Mouse (Mus musculus) neural tube, embryonic 14.5 days (tissue): ENCODE data around the gene Hecw2. TPM values are rescaled to one million over a fixed set of nuclear protein-coding genes. Genes with fewer than 3 reads are reported as not detected.

Source experiments
- ATAC-seq: fragments of 200-750 bp; cut with Nextera tagmentation; 2 replicates; pipeline ENCODE4 v1.8.0; 2017; ENCODE audit warnings: low read depth, mild to moderate bottlenecking, moderate TSS enrichment, moderate library complexity
- H3K27ac ChIP-seq: fragments of 300-500 bp; sonication (generic); 2 replicates; pipeline ENCODE4 v1.5.1; 2014; ENCODE audit warnings: low read depth, mild to moderate bottlenecking, control low read depth, low read length, moderate library complexity, mixed read lengths
- H3K27me3 ChIP-seq: fragments of 300-500 bp; sonication (generic); 2 replicates; pipeline ENCODE4 v1.6.1; 2014; ENCODE audit warnings: low read length; ENCODE audit not compliant: control insufficient read depth, insufficient read depth
- H3K36me3 ChIP-seq: fragments of 300-500 bp; sonication (generic); 2 replicates; pipeline ENCODE4 v1.6.1; 2014; ENCODE audit warnings: low read length, mixed read lengths; ENCODE audit not compliant: control insufficient read depth, insufficient read depth
- H3K4me1 ChIP-seq: fragments of 300-500 bp; sonication (generic); 2 replicates; pipeline ENCODE4 v1.6.1; 2014; ENCODE audit warnings: low read length; ENCODE audit not compliant: control insufficient read depth, insufficient read depth
- H3K4me2 ChIP-seq: fragments of 300-500 bp; sonication (generic); 2 replicates; pipeline ENCODE4 v1.6.1; 2014; ENCODE audit warnings: mild to moderate bottlenecking, low read depth, low read length, control low read depth
- H3K4me3 ChIP-seq: fragments of 300-500 bp; sonication (generic); 2 replicates; pipeline ENCODE4 v1.5.1; 2014; ENCODE audit warnings: low read depth, low read length, control low read depth, mixed read lengths
- H3K9ac ChIP-seq: fragments of 300-500 bp; sonication (generic); replicated peaks from 2 replicates; pipeline ENCODE4 v1.6.1; 2014; ENCODE audit warnings: low read depth, mild to moderate bottlenecking, control low read depth, low read length, mixed read lengths
- H3K9me3 ChIP-seq: fragments of 300-500 bp; sonication (generic); 2 replicates; pipeline ENCODE4 v1.6.1; 2016; ENCODE audit warnings: low read length; ENCODE audit not compliant: control insufficient read depth
- WGBS: fragments of 180-500 bp; shearing (Covaris S2); extraction: QIAGEN DNeasy Blood & Tissue Kit; methylation state at CpG from one replicate; pipeline ENCODE4 v1.1.7; 2014; 5-methylcytosine and 5-hydroxymethylcytosine counted together
- polyA plus RNA-seq: library from polyadenylated mRNA; unstranded; fragments of >200 nt; fragmentation: Nextera tagmentation; extraction: Ambion mirVana; gene quantifications from 2 replicates; pipeline ENCODE4 v1.2.1, GENCODE M21; 2014

Hecw2 gene
- polyA plus RNA-seq, 1 experiment from 2014 or later, result 10.0 TPM

GRCm38 (mm10) chr1:54122551-54122950, 72.4 kb downstream of the Hecw2 start:
- Histone ChIP-seq H3K27me3 (no peaks in the 10 kb centered on the region), H3K36me3 (no peaks in the 10 kb centered on the region), H3K9me3 (no peaks in the 10 kb centered on the region), H3K27ac (no peak overlapping the region), H3K4me2 (no peak overlapping the region), H3K4me1 (peaks cover 2% of the 10 kb centered on the region; the same call in 1 of the 2 replicates), H3K9ac (no peak overlapping the region), H3K4me3 (no peak overlapping the region)
- peak; percentile 58; the same call in 1 of the 2 replicates for ATAC-seq
- WGBS, result 64% methylated on average over 2 of the region's 2 CpGs

DNA sequence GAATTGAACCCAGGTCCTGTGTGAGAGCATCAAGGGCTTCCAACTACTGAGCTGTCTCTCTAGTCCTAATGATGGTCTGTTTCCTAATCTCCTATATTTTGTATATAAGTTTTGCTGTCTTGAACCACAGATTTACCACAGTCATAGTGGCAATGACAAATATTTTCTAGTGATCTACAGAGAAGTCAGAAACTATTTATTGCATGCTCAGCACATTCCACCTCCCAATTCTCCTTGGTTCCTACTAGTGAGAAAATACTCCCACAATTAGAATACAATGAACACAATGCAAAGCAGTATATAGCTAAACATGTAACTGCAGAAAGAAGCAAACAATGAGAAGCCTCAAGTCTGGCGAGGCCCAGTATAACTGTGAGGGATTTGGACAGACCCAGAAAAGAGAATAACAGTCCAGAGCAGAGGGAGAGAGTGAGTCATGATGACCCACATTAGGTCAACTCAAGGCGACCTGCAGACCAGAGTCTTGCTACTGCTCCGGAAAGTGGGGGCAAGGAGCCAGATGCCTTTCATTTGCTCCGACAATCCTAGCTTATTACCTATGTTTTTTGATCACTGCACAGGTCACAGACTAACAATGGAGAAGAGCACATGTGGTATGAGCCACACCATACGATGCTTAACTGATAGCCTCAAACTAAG, 73.8 kb downstream of the Hecw2 start:
- Histone ChIP-seq H3K36me3 (no peaks in the 10 kb centered on the region), H3K9ac (no peak overlapping the region), H3K4me2 (no peak overlapping the region), H3K4me1 (peaks cover 2% of the 10 kb centered on the region; the same call in 1 of the 2 replicates), H3K27me3 (no peaks in the 10 kb centered on the region), H3K27ac (no peak overlapping the region), H3K9me3 (no peaks in the 10 kb centered on the region), H3K4me3 (no peak overlapping the region)
- no peak for ATAC-seq
- 92% methylated on average over 5 of the region's 5 CpGs for WGBS

DNA sequence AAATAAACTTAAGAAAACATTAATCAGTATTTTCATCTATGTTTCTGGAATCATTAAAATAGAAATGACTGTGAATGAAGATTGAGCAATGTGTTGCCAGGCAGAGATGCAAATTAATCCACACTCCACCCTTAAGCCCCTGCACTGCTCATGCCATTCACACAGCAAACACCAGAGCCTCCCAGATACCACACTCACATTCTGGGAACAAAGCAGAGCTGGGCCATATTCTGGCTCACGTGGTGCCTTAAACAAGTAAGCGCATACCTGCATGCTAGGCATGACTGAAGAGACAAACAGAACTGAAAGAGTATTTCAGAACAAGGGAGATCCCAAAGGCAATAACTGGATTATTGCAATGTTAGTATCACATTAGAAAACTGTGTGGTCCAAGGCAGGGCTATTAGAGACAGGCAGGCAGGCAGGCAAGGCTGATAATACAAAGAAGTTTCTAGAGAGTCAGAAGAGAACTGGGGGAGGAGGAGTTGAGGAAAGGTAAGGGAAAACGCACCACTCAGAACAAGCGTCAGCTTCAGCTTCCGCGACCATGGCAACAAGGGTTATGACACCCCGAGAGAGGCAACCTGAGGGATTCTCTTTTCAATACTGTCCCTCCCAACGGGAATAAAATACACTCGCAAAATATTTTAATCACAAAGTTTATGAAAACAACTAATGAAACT, 75.2 kb downstream of the Hecw2 start:
- no peak overlapping the region for H3K27ac ChIP-seq
- ATAC-seq, result peak; percentile 58; the same call in 1 of the 2 replicates

DNA sequence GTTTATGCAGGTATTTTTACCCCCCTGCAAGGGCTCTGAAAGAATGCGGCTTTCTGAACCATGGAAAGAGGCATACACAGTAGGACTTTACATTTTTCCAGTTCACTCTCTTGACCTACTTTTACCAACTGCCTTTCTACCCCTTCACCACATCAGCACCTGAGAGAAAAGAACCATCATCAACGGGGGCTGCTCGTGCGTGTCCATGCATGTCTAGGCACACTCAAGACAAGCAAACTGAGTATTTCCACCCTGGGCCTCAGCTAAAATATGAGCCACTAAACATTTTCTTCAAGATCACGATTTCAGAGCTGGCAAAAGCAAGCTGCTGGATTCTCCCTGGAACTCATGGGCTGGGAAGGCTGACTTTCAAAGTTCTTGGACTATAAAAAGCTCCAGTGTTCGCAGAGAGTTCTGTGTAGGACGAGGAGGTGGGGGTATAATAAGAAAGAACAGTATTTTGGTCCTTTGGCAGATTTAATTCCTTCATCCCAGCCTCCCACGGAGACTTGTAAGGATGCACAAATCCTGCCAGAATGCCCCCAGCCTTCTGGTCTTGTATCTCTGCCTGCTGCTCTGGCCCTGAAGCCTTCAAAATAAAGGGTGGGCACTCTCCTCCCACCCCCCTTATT, 76.5 kb downstream of the Hecw2 start:
- no peak overlapping the region for H3K27ac ChIP-seq
- H3K27me3 ChIP-seq, result no peaks in the 10 kb centered on the region
- H3K4me2 ChIP-seq, result no peak overlapping the region
- WGBS, result 79% methylated on average over 8 of the region's 8 CpGs
- H3K4me3 ChIP-seq, result no peak overlapping the region
- no peaks in the 10 kb centered on the region for H3K36me3 ChIP-seq
- peaks cover 2% of the 10 kb centered on the region; the same call in 1 of the 2 replicates for H3K4me1 ChIP-seq
- H3K9ac ChIP-seq, result no peak overlapping the region
- ATAC-seq, result no peak
- H3K9me3 ChIP-seq, result no peaks in the 10 kb centered on the region

More for the DNA sequence above, 75.2 kb downstream of the Hecw2 start:
- WGBS, result 64% methylated on average over 9 of the region's 9 CpGs
- Histone ChIP-seq H3K9me3 (no peaks in the 10 kb centered on the region), H3K9ac (no peak overlapping the region), H3K4me3 (no peak overlapping the region), H3K27me3 (no peaks in the 10 kb centered on the region), H3K4me1 (peaks cover 2% of the 10 kb centered on the region; the same call in 1 of the 2 replicates), H3K4me2 (no peak overlapping the region), H3K36me3 (no peaks in the 10 kb centered on the region)

DNA sequence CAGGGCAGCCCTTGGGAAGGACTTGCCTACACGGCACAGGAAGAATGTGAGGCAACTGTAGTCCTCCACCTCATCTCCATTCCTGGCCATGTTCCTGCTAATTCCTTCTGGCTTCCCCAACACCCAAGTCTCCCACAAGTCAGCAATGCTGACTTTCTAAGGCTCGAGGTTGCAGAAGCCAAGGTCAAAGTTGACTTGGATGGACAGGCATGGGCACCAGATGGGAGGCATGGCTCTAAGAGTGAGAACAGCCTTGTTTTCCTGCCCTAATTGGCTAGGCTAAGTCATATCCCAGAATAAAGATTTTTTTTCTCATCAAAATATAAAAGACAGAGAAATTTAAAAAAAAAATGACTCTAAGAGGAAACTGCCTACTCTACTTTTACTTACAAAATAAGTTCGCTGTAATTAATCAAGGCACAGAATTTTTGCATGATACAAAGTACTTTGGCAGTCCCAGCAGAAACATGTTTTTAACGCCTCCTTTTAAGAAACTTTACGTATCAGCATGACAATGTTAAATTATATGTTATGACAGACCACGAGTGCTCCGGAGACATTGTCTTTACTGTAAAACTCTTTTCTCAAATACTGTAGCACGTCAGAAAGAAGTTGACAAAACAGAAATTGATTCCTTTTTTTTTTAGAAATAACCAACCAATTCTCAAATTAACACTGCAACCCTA, 83.9 kb downstream of the Hecw2 start:
- H3K4me2 ChIP-seq, result no peak overlapping the region
- H3K36me3 ChIP-seq, result no peaks in the 10 kb centered on the region
- H3K4me1 ChIP-seq, result no peaks in the 10 kb centered on the region
- no peak overlapping the region for H3K4me3 ChIP-seq
- H3K27me3 ChIP-seq, result no peaks in the 10 kb centered on the region
- WGBS, result 89% methylated on average over 8 of the region's 8 CpGs
- no peak overlapping the region for H3K27ac ChIP-seq
- H3K9me3 ChIP-seq, result no peaks in the 10 kb centered on the region
- H3K9ac ChIP-seq, result no peak overlapping the region
- ATAC-seq, result no peak

- Histone ChIP-seq H3K4me1 (no peaks in the 10 kb centered on the region), H3K9ac (no peak overlapping the region), H3K27me3 (no peaks in the 10 kb centered on the region), H3K4me3 (no peak overlapping the region), H3K4me2 (no peak overlapping the region), H3K36me3 (no peaks in the 10 kb centered on the region), H3K27ac (no peak overlapping the region), H3K9me3 (no peaks in the 10 kb centered on the region)
- no peak for ATAC-seq
- 70% methylated on average over 5 of the region's 5 CpGs for WGBS
Observed at GRCm38 (mm10) chr1:54109255-54109654, 85.7 kb downstream of the Hecw2 start.

DNA sequence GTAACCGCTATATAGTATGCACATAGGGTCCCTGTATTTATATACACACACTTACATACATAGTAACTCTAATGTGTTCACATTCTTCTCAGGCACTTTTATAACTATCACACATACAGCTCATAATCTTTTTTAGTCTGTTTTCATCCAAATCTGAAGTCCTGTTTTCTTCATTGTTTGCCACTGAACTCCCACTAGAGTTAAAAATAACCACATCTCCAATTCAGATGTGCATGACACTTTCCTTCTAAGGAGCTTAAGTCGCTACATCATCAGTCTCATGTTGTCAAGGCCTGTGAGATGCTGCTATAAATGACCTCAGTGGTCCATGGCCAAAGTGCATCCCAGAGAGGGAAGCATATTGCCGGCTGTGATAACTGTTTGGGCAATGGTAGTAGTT, 88.2 kb downstream of the Hecw2 start:
- H3K4me1 ChIP-seq, result no peaks in the 10 kb centered on the region
- no peaks in the 10 kb centered on the region for H3K9me3 ChIP-seq
- no peaks in the 10 kb centered on the region for H3K36me3 ChIP-seq
- no peak overlapping the region for H3K4me3 ChIP-seq
- H3K9ac ChIP-seq, result no peak overlapping the region
- H3K27ac ChIP-seq, result no peak overlapping the region
- H3K27me3 ChIP-seq, result no peaks in the 10 kb centered on the region
- ATAC-seq, result no peak
- 92% methylated on average over 3 of the region's 3 CpGs for WGBS
- no peak overlapping the region for H3K4me2 ChIP-seq

GRCm38 (mm10) chr1:54079708-54080107, 115.3 kb downstream of the Hecw2 start:
- Histone ChIP-seq H3K4me3 (no peak overlapping the region), H3K27me3 (no peaks in the 10 kb centered on the region), H3K9ac (no peak overlapping the region), H3K36me3 (no peaks in the 10 kb centered on the region), H3K9me3 (no peaks in the 10 kb centered on the region), H3K4me1 (no peaks in the 10 kb centered on the region), H3K4me2 (no peak overlapping the region), H3K27ac (no peak overlapping the region)
- ATAC-seq, result no peak
- WGBS, result 93% methylated on average over 3 of the region's 3 CpGs
